8 mouse cellular contexts compared by ENCODE assay signal in genomic region chr13:30888480-30888879, GRCm38 (mm10). TPM values are rescaled to one million over a fixed set of nuclear protein-coding genes. Genes with fewer than 3 reads are reported as not detected.
DNase-seq lines count a peak whose midpoint lies in the region; ATAC-seq and TF ChIP-seq lines count a peak whose summit lies in the region.

No protein-coding gene starts in this region.

- H3K27me3 ChIP-seq in hindbrain, embryonic 10.5 days (ENCODE audit: insufficient read depth, poor library complexity, severe bottlenecking): no peaks in the 10 kb centered on the region
- H3K27me3 ChIP-seq in hindbrain, embryonic 13.5 days: no peaks in the 10 kb centered on the region
- no peaks in the 10 kb centered on the region for H3K27me3 ChIP-seq in hindbrain, embryonic 14.5 days (ENCODE audit: control insufficient read depth, insufficient read depth, low read length)
- no peaks in the 10 kb centered on the region for H3K27me3 ChIP-seq in splenic B cell, adult 2 months (ENCODE audit: control insufficient read depth, insufficient read depth, low read length, poor library complexity, severe bottlenecking)

- 19% methylated on average over 3 of the region's 3 CpGs for WGBS in hindbrain, embryonic 10.5 days
- WGBS in hindbrain, embryonic 13.5 days: 10% methylated on average over 3 of the region's 3 CpGs
- WGBS in hindbrain, embryonic 14.5 days: 15% methylated on average over 3 of the region's 3 CpGs

- no peak overlapping the region for H3K27ac ChIP-seq in hindbrain, embryonic 10.5 days
- H3K27ac ChIP-seq in hindbrain, embryonic 13.5 days: no peak overlapping the region
- H3K27ac ChIP-seq in hindbrain, embryonic 14.5 days: no peak overlapping the region
- H3K27ac ChIP-seq in left cerebral cortex, adult 2 months: no peak overlapping the region

- peaks cover 25% of the 10 kb centered on the region for H3K36me3 ChIP-seq in hindbrain, embryonic 10.5 days
- peaks cover 25% of the 10 kb centered on the region for H3K36me3 ChIP-seq in hindbrain, embryonic 13.5 days
- H3K36me3 ChIP-seq in hindbrain, embryonic 14.5 days (replicated peaks; ENCODE audit: control insufficient read depth, insufficient read depth): peaks cover 24% of the 10 kb centered on the region; the same call in 1 of the 2 replicates
- peaks cover 3% of the 10 kb centered on the region for H3K36me3 ChIP-seq in splenic B cell, adult 2 months (ENCODE audit: control insufficient read depth, insufficient read depth, low read length, poor library complexity, severe bottlenecking)

- peak; percentile 84 for TF ChIP-seq CTCF in brain, embryonic 14.5 days (IDR thresholded peaks at IDR 0.05; ENCODE audit: borderline replicate concordance, extremely low read depth, insufficient read depth, insufficient read length)
- TF ChIP-seq CTCF in left cerebral cortex, adult 2 months (IDR thresholded peaks at IDR 0.05): peak; percentile 90

- TF ChIP-seq POLR2A in brain, embryonic 14.5 days (IDR thresholded peaks at IDR 0.05; ENCODE audit: borderline replicate concordance, extremely low read depth, insufficient read depth, insufficient read length, poor library complexity, severe bottlenecking): no peak

- H3K9ac ChIP-seq in hindbrain, embryonic 13.5 days: no peak overlapping the region
- H3K9ac ChIP-seq in hindbrain, embryonic 14.5 days: no peak overlapping the region

- peaks cover 3% of the 10 kb centered on the region; the same call in 1 of the 2 replicates for H3K4me1 ChIP-seq in hindbrain, embryonic 10.5 days (replicated peaks)
- H3K4me1 ChIP-seq in hindbrain, embryonic 13.5 days (replicated peaks): no peaks in the 10 kb centered on the region
- no peaks in the 10 kb centered on the region for H3K4me1 ChIP-seq in hindbrain, embryonic 14.5 days (replicated peaks; ENCODE audit: control insufficient read depth, insufficient read depth, low read length)

- no peak overlapping the region for H3K4me2 ChIP-seq in hindbrain, embryonic 13.5 days
- H3K4me2 ChIP-seq in hindbrain, embryonic 14.5 days (replicated peaks): no peak overlapping the region

- no peaks in the 10 kb centered on the region for H3K9me3 ChIP-seq in hindbrain, embryonic 10.5 days
- no peaks in the 10 kb centered on the region for H3K9me3 ChIP-seq in hindbrain, embryonic 13.5 days
- H3K9me3 ChIP-seq in hindbrain, embryonic 14.5 days (ENCODE audit: control insufficient read depth, low read length): no peaks in the 10 kb centered on the region

- H3K4me3 ChIP-seq in hindbrain, embryonic 10.5 days: no peak overlapping the region
- H3K4me3 ChIP-seq in hindbrain, embryonic 13.5 days: no peak overlapping the region
- H3K4me3 ChIP-seq in hindbrain, embryonic 14.5 days (replicated peaks; ENCODE audit: low read length): no peak overlapping the region
- H3K4me3 ChIP-seq in left cerebral cortex, adult 2 months: no peak overlapping the region

- peak; percentile 78 for DNase-seq in hindbrain, embryonic 10.5 days (ENCODE audit: low spot score)
- DNase-seq in brain, embryonic 14.5 days (ENCODE audit: low read depth): peak; percentile 81
- peak; percentile 14 for DNase-seq in fat pad, adult 2 months (ENCODE audit: extremely low read depth, low read depth, low spot score)
- peak; percentile 75 for DNase-seq in hindbrain, embryonic 14.5 days (ENCODE audit: low spot score)
- DNase-seq in left cerebral cortex, adult 2 months (ENCODE audit: extremely low spot score in 1 of 2, low spot score in 2 of 2): peak; percentile 62 to 67
- DNase-seq in monocyte, adult 2 months (ENCODE audit: low read depth in 1 of 2, low spot score in 2 of 2): peak; percentile 14 to 39
- peak; percentile 89 for DNase-seq in splenic B cell, adult 2 months (ENCODE audit: low read depth, low spot score)

- intact Hi-C loops in left cerebral cortex, adult 2 months (cut with DNase I): loop anchor here (2.0 to 5.0 kb wide), 4 partner anchors 94 to 729 kb away; no protein-coding TSS in a partner anchor

- no peak for ATAC-seq in hindbrain, embryonic 13.5 days (ENCODE audit: low FRiP score)
- ATAC-seq in hindbrain, embryonic 14.5 days (ENCODE audit: low FRiP score): no peak

RNA-seq across cellular contexts. Expression of gene Hus1b, which starts 59.1 kb away (rescaled TPM):
- not detected in 2 replicates for polyA plus RNA-seq in hindbrain, embryonic 10.5 days (2016; fragmentation: Nextera tagmentation; extraction: Ambion mirVana)
- polyA plus RNA-seq in hindbrain, embryonic 13.5 days (2015; fragmentation: Nextera tagmentation; extraction: Ambion mirVana): not detected in 2 replicates
- 0.15 TPM in 1 of 2 replicates, not detected in the other for polyA plus RNA-seq in brain, embryonic 14.5 days (2012; rRNA removed)
- not detected in 2 replicates for polyA plus RNA-seq in hindbrain, embryonic 14.5 days (2014; fragmentation: Nextera tagmentation; extraction: Ambion mirVana)
- 1 to 10 TPM in 1 of 2 experiments, under 1 TPM in 1; 0.38 to 1.4 TPM for total RNA-seq in left cerebral cortex, adult 2 months (2021)

Comparison
In these comparisons a context has a peak if more than half of its experiments do, and no peak if none do; other contexts are left out.
1. DNase-seq: peak in every context shown above with its lines; median percentile 89 in splenic B cell, adult 2 months; 81 in brain, embryonic 14.5 days; 78 in hindbrain, embryonic 10.5 days; 75 in hindbrain, embryonic 14.5 days; 64 in left cerebral cortex, adult 2 months; 26 in monocyte, adult 2 months; 14 in fat pad, adult 2 months.